In genomic region chr4:117934081-117934480, GRCm38 (mm10) we compare ENCODE assay signal across 23 mouse cellular contexts. TPM values are rescaled to one million over a fixed set of nuclear protein-coding genes. Genes with fewer than 3 reads are reported as not detected.
DNase-seq lines count a peak whose midpoint lies in the region; TF ChIP-seq lines count a peak whose summit lies in the region.
"Had no signal": no experiment of that assay in that cellular context is flagged by ENCODE, and none has a peak within 500 bp of the region (broad histone marks: within the 10 kb centered on the region; RNA-seq: fewer than 3 reads in every experiment).

No protein-coding gene starts in this region.

- DNase-seq in 3134 (ENCODE audit: extremely low read depth, insufficient read length, low spot score), result peak; percentile 58
- peak; percentile 86 for DNase-seq in 3T3-L1 (ENCODE audit: low read depth, low spot score)
- DNase-seq in NIH3T3 (ENCODE audit: low read depth), result peak; percentile 84
- DNase-seq in layer of hippocampus, postnatal 14 days (ENCODE audit: low spot score in 2 of 2), result no peak
- DNase-seq in adrenal gland, postnatal 25 days, result no peak
- no peak for DNase-seq in frontal cortex, postnatal 36 days (ENCODE audit: low spot score in 2 of 2)
- DNase-seq in kidney, adult 8-10 months, result no peak
- DNase-seq: adrenal gland, adult 2 months; adrenal gland, postnatal 10 days; adrenal gland, postnatal 36 days; cerebellum, adult 11-12 months; cerebellum, adult 2 months; cerebellum, adult 9-10 months; cerebellum, postnatal 10 days; cerebellum, postnatal 25 days; forebrain, postnatal 0 days had no signal

- TF ChIP-seq CTCF in embryonic fibroblast, embryonic 13.5 days (IDR thresholded peaks at IDR 0.05; ENCODE audit: borderline replicate concordance, insufficient read depth, low read length), result no peak

- H3K27ac ChIP-seq in embryonic fibroblast, embryonic 13.5 days (ENCODE audit: insufficient read depth, low read length), result peak overlapping the region; percentile 85
- H3K27ac ChIP-seq: embryonic facial prominence, embryonic 13.5 days; embryonic facial prominence, embryonic 15.5 days; forebrain, embryonic 13.5 days; forebrain, embryonic 15.5 days had no signal

- no peak for TF ChIP-seq POLR2A in embryonic fibroblast, embryonic 13.5 days (IDR thresholded peaks at IDR 0.05; ENCODE audit: low read depth, low read length)

- H3K4me1 ChIP-seq in embryonic fibroblast, embryonic 13.5 days (ENCODE audit: control insufficient read depth, insufficient read depth, low read length), result peaks cover 9% of the 10 kb centered on the region; the same call in 1 of the 2 replicates

- H3K4me3 ChIP-seq in embryonic fibroblast, embryonic 13.5 days (ENCODE audit: insufficient read depth, low read length), result no peak overlapping the region
- H3K4me3 ChIP-seq: embryonic facial prominence, embryonic 13.5 days; embryonic facial prominence, embryonic 15.5 days; forebrain, embryonic 13.5 days; forebrain, embryonic 15.5 days had no signal

RNA-seq across cellular contexts. Expression of gene Artn, which starts 4.5 kb away (rescaled TPM):
- 2.7 and 5.8 TPM in 2 replicates for polyA plus RNA-seq in embryonic fibroblast, embryonic 13.5 days (2011; ENCODE audit: insufficient read length, low read depth, missing spikeins)
- 1 to 10 TPM; 1.8 to 2.0 TPM for total RNA-seq in layer of hippocampus, postnatal 14 days (2021)
- 0.33 TPM in 1 of 2 replicates, not detected in the other for total RNA-seq in adrenal gland, postnatal 25 days (2021)
- total RNA-seq: CH12.LX had no signal
- polyA plus RNA-seq: G1E had no signal

RNA-seq across cellular contexts. Expression of gene Ipo13, which starts 19.3 kb away (rescaled TPM):
- polyA plus RNA-seq in embryonic fibroblast, embryonic 13.5 days (2011; ENCODE audit: insufficient read length, low read depth, missing spikeins), result 44.3 and 45.6 TPM in 2 replicates
- total RNA-seq in layer of hippocampus, postnatal 14 days (2021), result 100 to 1,000 TPM; 124 to 131 TPM
- total RNA-seq in adrenal gland, postnatal 25 days (2021), result 41.5 and 48.5 TPM in 2 replicates

RNA-seq across cellular contexts. Expression of gene Dph2, which starts 42.2 kb away (rescaled TPM):
- 6.6 and 10.0 TPM in 2 replicates for polyA plus RNA-seq in embryonic fibroblast, embryonic 13.5 days (2011; ENCODE audit: insufficient read length, low read depth, missing spikeins)
- 10 to 100 TPM; 10.0 to 10.2 TPM for total RNA-seq in layer of hippocampus, postnatal 14 days (2021)
- 10.6 and 14.2 TPM in 2 replicates for total RNA-seq in adrenal gland, postnatal 25 days (2021)

RNA-seq across cellular contexts. Expression of gene Atp6v0b, which starts 46.9 kb away (rescaled TPM):
- 137 and 146 TPM in 2 replicates for polyA plus RNA-seq in embryonic fibroblast, embryonic 13.5 days (2011; ENCODE audit: insufficient read length, low read depth, missing spikeins)
- 100 to 1,000 TPM; 433 TPM for total RNA-seq in layer of hippocampus, postnatal 14 days (2021)
- total RNA-seq in adrenal gland, postnatal 25 days (2021), result 231 and 241 TPM in 2 replicates

RNA-seq across cellular contexts. Expression of gene B4galt2, which starts 50.8 kb away (rescaled TPM):
- polyA plus RNA-seq in embryonic fibroblast, embryonic 13.5 days (2011; ENCODE audit: insufficient read length, low read depth, missing spikeins), result 43.8 and 45.6 TPM in 2 replicates
- 10 to 100 TPM; 94.4 to 99.7 TPM for total RNA-seq in layer of hippocampus, postnatal 14 days (2021)
- 12.6 and 18.6 TPM in 2 replicates for total RNA-seq in adrenal gland, postnatal 25 days (2021)

Comparison
In these comparisons a context has a peak if more than half of its experiments do, and no peak if none do; other contexts are left out.
1. DNase-seq: peak in 3134 (single experiment), 3T3-L1 (single experiment) and NIH3T3 (single experiment); none in layer of hippocampus, postnatal 14 days (0 of 2), adrenal gland, postnatal 25 days (single experiment), frontal cortex, postnatal 36 days (0 of 2) and kidney, adult 8-10 months (0 of 2).